Mouse (Mus musculus) forebrain, embryonic 15.5 days (tissue): ENCODE measurements around the gene Dkkl1. TPM values are rescaled to one million over a fixed set of nuclear protein-coding genes. Genes with fewer than 3 reads are reported as not detected.

Source experiments
- ATAC-seq: fragments of 200-750 bp; cut with Nextera tagmentation; replicated peaks from 2 replicates; pipeline ENCODE4 v1.8.0; 2017; ENCODE audit warnings: mild to moderate bottlenecking, moderate TSS enrichment, moderate library complexity
- H3K27ac ChIP-seq: fragments of 300-500 bp; sonication (generic); replicated peaks from 2 replicates; pipeline ENCODE4 v1.5.1; 2015; ENCODE audit warnings: mild to moderate bottlenecking, inconsistent platforms
- H3K27me3 ChIP-seq: fragments of 300-500 bp; sonication (generic); 2 replicates; pipeline ENCODE4 v1.6.1; 2015; ENCODE audit warnings: inconsistent platforms
- H3K36me3 ChIP-seq: fragments of 300-500 bp; sonication (generic); 2 replicates; pipeline ENCODE4 v1.6.1; 2015; ENCODE audit warnings: mild to moderate bottlenecking, inconsistent platforms
- H3K4me1 ChIP-seq: fragments of 300-500 bp; sonication (generic); 2 replicates; pipeline ENCODE4 v1.6.1; 2015; ENCODE audit warnings: inconsistent platforms
- H3K4me2 ChIP-seq: fragments of 300-500 bp; sonication (generic); replicated peaks from 2 replicates; pipeline ENCODE4 v1.6.1; 2015; ENCODE audit warnings: mild to moderate bottlenecking, inconsistent platforms
- H3K4me3 ChIP-seq: fragments of 300-500 bp; sonication (generic); 2 replicates; pipeline ENCODE4 v1.5.1; 2015; ENCODE audit warnings: mild to moderate bottlenecking, inconsistent platforms
- H3K9ac ChIP-seq: fragments of 300-500 bp; sonication (generic); replicated peaks from 2 replicates; pipeline ENCODE4 v1.6.1; 2015; ENCODE audit warnings: mild to moderate bottlenecking, inconsistent platforms
- H3K9me3 ChIP-seq: fragments of 300-500 bp; sonication (generic); 2 replicates; pipeline ENCODE4 v1.6.1; 2016; ENCODE audit warnings: inconsistent platforms
- WGBS: fragments of 180-500 bp; shearing (Covaris S2); methylation state at CpG from one replicate; pipeline ENCODE4 v1.1.7; 2015; ENCODE audit warnings: mixed read lengths; 5-methylcytosine and 5-hydroxymethylcytosine counted together
- polyA plus RNA-seq: library from polyadenylated mRNA; unstranded; fragments of >200 nt; fragmentation: Nextera tagmentation; extraction: Ambion mirVana; gene quantifications from 2 replicates; pipeline ENCODE4 v1.2.1, GENCODE M21; 2015

The Dkkl1 gene
- polyA plus RNA-seq, 1 experiment from 2014 or later = 1.4 TPM

DNA sequence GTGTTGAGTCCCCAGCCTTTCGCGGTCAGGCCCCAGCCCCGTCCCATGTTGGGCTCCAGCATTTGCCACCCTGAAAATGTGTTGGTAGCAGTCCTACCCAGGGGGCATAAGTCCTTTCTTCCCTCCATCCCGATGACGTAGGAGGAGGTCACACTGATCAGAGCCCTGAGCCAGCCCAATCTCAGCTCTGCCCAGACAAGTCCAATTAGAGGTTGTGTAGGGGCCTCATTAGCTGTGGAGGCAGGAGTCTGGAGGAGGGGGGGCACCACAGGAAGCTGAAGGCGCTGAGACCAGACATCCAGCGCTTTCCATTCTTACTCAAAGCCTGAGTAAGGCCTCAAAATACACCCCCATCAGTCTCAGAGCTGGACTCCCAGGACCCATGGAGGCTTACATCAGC, 26.0 kb downstream of the Dkkl1 start:
- no peaks in the 10 kb centered on the region for H3K9me3 ChIP-seq
- H3K4me2 ChIP-seq = no peak overlapping the region
- H3K4me1 ChIP-seq = peaks cover 19% of the 10 kb centered on the region
- H3K4me3 ChIP-seq = no peak overlapping the region
- 43% methylated on average over 7 of the region's 7 CpGs for WGBS
- H3K27me3 ChIP-seq = peaks cover 50% of the 10 kb centered on the region
- H3K36me3 ChIP-seq = no peaks in the 10 kb centered on the region
- no peak overlapping the region for H3K27ac ChIP-seq
- ATAC-seq = no peak
- H3K9ac ChIP-seq = no peak overlapping the region

DNA sequence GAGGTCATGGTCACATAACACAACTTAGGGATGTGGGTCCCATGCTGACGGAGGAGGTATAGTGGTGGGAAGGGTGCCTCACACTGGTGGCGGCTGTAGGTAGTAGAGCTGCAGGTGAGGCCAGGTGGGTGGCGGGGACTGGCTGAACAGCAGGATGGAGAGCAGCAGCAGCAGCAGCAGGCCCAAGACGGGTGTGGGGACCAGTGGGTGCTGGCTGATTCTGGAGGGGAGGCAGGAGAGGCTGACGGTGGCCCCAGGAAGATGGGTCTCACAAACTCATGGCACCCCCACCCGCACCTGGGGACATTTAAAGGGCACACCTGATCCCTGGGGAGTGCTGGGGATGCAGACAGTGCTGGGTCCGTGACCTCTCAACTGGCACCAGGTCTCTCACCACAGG, 28.3 kb downstream of the Dkkl1 start:
- H3K27me3 ChIP-seq = peaks cover 73% of the 10 kb centered on the region
- H3K36me3 ChIP-seq = no peaks in the 10 kb centered on the region
- no peak for ATAC-seq
- no peak overlapping the region for H3K9ac ChIP-seq
- H3K4me2 ChIP-seq = no peak overlapping the region
- H3K27ac ChIP-seq = no peak overlapping the region
- H3K4me1 ChIP-seq = peaks cover 20% of the 10 kb centered on the region
- 71% methylated on average over 7 of the region's 7 CpGs for WGBS
- no peaks in the 10 kb centered on the region for H3K9me3 ChIP-seq
- no peak overlapping the region for H3K4me3 ChIP-seq

DNA sequence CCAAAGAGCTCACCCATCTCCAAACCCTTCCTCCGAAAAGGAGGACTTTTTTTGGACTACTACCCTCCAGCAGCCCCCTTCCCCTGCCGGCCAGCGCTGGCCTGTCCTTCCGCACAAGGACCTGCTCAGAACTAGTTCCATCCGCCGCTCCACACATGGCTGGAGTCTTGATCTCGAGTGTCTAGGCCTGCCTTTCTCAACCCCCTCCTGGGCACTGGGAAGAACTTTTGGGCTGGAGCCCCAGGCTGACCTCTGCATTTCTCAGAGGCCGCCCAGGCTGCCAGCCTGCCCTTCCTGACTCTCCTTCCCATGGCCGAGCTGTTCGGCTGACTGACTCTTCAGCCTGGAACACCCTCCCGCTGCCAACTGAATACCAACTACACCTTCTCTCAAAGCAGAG, 29.3 kb downstream of the Dkkl1 start:
- WGBS = 13% methylated on average over 11 of the region's 11 CpGs
- H3K4me1 ChIP-seq = peaks cover 20% of the 10 kb centered on the region
- H3K9me3 ChIP-seq = no peaks in the 10 kb centered on the region
- peak; percentile 18 for ATAC-seq
- no peak overlapping the region for H3K27ac ChIP-seq
- peak overlapping the region; percentile 46 for H3K4me2 ChIP-seq
- peaks cover 83% of the 10 kb centered on the region for H3K27me3 ChIP-seq
- H3K9ac ChIP-seq = peak overlapping the region; percentile 14
- H3K36me3 ChIP-seq = no peaks in the 10 kb centered on the region
- peak overlapping the region; percentile 31 for H3K4me3 ChIP-seq

DNA sequence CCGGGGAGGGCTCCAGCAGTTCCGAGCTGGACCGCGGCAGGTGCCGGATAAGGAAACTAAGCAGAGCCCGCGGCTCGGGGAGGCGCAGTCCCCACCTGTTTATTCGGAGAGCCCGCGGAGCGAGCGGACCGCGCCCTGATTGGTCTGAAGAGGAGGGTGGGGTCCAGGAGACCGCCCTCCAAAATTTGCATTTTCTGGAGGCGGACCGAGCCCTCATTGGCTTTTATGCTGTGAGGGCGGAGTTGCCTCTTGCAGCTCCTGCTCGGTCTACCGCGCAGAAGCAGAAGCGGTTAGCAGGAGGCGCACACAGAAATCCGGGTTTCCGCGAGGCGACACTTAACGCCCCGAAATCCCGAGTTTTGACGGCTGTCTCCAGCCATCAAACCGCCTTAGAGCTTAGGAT, 29.7 kb downstream of the Dkkl1 start:
- WGBS = under 1% methylated on average over 34 of the region's 34 CpGs
- Histone ChIP-seq H3K36me3 (no peaks in the 10 kb centered on the region), H3K9ac (peak overlapping the region; percentile 14), H3K4me2 (peak overlapping the region; percentile 46), H3K4me3 (peak overlapping the region; percentile 31), H3K27me3 (peaks cover 87% of the 10 kb centered on the region), H3K27ac (no peak overlapping the region), H3K9me3 (no peaks in the 10 kb centered on the region), H3K4me1 (peaks cover 20% of the 10 kb centered on the region)
- ATAC-seq = peak; percentile 91

DNA sequence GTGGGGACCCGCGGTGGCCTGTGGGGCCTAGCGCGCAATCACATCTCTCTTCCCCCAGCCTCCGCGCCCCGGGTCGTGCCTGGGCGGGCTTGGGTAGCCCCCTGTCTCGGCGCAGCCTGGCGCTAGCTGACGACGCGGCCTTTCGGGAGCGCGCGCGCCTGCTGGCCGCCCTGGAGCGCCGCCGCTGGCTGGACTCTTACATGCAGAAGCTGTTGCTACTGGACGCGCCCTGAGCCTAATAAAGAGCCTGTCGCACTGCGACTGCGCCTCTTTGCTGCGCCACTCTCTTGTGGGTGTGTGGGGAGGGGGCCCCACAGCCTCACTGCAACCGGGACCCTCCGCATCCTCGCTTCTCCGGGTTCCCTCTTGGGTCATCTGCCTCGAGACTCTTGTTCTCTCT, 30.4 kb downstream of the Dkkl1 start:
- H3K27me3 ChIP-seq = peaks cover 92% of the 10 kb centered on the region
- 3% methylated on average over 35 of the region's 35 CpGs for WGBS
- H3K4me1 ChIP-seq = peaks cover 21% of the 10 kb centered on the region
- H3K9me3 ChIP-seq = no peaks in the 10 kb centered on the region
- peak overlapping the region; percentile 46 for H3K4me2 ChIP-seq
- no peak overlapping the region for H3K9ac ChIP-seq
- no peaks in the 10 kb centered on the region for H3K36me3 ChIP-seq
- H3K27ac ChIP-seq = no peak overlapping the region
- H3K4me3 ChIP-seq = peak overlapping the region; percentile 31
- ATAC-seq = no peak

DNA sequence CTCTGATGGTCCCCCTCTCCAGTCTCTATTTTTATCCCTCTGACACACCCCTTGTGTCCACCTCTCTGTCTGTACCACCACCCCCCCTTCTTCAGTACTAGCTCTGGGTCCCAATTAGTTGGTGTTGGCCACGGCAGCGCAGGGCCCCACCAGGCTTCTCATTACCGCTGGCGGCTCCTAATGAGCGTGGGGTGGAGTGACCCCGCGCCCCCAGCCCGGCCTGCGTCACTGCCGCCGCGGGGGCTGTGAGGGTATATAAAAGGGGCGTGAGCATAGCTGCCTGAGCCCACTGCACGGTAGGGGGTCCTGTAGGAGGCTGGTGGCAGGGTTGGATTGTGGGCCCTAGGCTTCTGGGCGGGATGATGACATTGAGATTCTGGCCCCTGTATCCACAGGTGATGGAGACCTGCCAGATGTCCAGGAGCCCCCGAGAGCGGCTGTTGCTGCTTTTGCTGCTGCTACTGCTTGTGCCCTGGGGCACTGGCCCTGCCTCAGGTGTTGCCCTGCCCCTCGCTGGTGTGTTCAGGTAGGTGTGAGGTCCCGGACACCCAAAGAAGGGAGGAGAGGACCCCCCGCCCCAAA, 31.0 kb downstream of the Dkkl1 start, which contains the start of gene Pth2:
Gene Pth2 (plus strand): TSS at position 100 of the 582 bp plus-strand sequence.
- H3K4me1 ChIP-seq = peaks cover 27% of the 10 kb centered on the region
- H3K4me2 ChIP-seq = peak within 1 kb of the TSS; percentile 46
- H3K9ac ChIP-seq = no peak within 1 kb of the TSS
- H3K27me3 ChIP-seq = peaks cover 96% of the 10 kb centered on the region
- H3K27ac ChIP-seq = no peak within 1 kb of the TSS
- no peaks in the 10 kb centered on the region for H3K36me3 ChIP-seq
- no peak for ATAC-seq
- 11% methylated on average over 19 of the region's 20 CpGs for WGBS
- peak within 1 kb of the TSS; percentile 31 for H3K4me3 ChIP-seq
- H3K9me3 ChIP-seq = no peaks in the 10 kb centered on the region

DNA sequence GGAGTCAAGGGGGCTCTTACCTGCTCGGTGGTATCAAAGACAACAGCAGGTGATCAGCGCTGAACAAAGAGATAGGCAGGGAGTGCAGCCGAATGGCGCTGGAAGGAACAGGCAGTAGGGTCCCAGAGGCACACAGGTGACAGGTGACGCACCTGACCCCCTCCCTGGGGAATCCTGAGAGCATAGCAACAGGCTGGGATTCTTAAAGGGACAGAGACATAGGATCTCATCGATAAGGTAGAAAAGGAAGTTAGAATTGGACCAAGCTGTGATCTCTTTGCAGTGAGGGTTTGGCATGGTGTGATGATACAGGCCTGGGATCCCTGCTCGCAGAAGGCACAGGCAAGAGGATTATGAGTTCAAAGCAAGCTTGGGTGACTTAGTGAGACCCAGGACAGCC, 32.5 kb downstream of the Dkkl1 start, which contains the start of gene Gfy:
Gene Gfy (minus strand): TSS at position 101 of the 400 bp plus-strand sequence.
- H3K4me3 ChIP-seq = no peak within 1 kb of the TSS
- WGBS = 26% methylated on average over 7 of the region's 7 CpGs

DNA sequence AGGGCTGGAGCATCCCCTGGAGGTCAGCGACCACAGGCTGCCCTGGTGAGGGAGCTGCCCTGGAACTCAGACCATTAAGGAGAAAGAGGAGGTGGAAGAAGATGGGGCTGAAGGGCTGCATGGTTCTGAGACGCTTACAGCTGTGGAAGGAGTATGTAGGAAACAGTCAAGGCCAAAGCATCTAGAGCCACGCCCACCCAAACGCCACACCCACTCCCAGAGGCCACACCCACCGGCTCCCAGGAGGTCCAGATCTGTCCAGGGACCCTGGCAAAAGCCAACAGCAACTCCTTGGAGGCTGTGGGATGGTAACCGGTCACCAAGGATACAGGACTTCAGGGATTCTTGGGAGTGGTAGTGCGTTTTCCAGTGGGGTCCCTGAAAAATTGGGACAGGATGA, 33.4 kb downstream of the Dkkl1 start:
- 26% methylated on average over 7 of the region's 7 CpGs for WGBS
- H3K9ac ChIP-seq = no peak overlapping the region

More for the DNA sequence above, 32.5 kb downstream of the Dkkl1 start, which contains the start of gene Gfy:
- Histone ChIP-seq H3K4me1 (peaks cover 35% of the 10 kb centered on the region), H3K9ac (no peak within 1 kb of the TSS), H3K9me3 (no peaks in the 10 kb centered on the region), H3K4me2 (no peak within 1 kb of the TSS), H3K27me3 (peaks cover 99% of the 10 kb centered on the region), H3K36me3 (no peaks in the 10 kb centered on the region), H3K27ac (no peak within 1 kb of the TSS)
- no peak for ATAC-seq

DNA sequence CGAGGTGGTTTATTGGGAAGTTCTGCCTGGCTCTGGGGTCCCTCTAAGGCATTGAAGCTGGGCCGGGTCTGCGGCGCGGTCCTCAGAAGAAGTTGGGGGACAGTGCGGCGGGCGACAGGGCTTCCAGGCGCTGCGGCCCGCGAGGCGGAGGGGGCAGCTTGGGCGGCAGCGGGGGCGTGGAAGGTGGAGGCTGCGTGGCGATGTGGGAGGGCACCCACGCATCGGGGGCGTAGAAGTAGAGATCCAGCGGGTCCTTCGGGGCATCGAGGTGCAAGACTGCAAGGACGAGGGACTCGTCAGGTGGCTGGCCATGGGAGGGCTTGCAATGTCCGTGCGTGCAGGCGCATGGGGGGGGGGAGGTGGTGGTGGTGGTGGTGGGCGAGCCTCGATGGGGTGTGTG, 35.6 kb downstream of the Dkkl1 start:
- 2% methylated on average over 29 of the region's 31 CpGs for WGBS

More for the DNA sequence above, 33.4 kb downstream of the Dkkl1 start:
- ATAC-seq = no peak
- H3K4me1 ChIP-seq = peaks cover 36% of the 10 kb centered on the region
- no peaks in the 10 kb centered on the region for H3K9me3 ChIP-seq
- H3K36me3 ChIP-seq = no peaks in the 10 kb centered on the region
- no peak overlapping the region for H3K4me2 ChIP-seq
- H3K4me3 ChIP-seq = no peak overlapping the region
- H3K27me3 ChIP-seq = peaks cover 97% of the 10 kb centered on the region
- H3K27ac ChIP-seq = no peak overlapping the region

DNA sequence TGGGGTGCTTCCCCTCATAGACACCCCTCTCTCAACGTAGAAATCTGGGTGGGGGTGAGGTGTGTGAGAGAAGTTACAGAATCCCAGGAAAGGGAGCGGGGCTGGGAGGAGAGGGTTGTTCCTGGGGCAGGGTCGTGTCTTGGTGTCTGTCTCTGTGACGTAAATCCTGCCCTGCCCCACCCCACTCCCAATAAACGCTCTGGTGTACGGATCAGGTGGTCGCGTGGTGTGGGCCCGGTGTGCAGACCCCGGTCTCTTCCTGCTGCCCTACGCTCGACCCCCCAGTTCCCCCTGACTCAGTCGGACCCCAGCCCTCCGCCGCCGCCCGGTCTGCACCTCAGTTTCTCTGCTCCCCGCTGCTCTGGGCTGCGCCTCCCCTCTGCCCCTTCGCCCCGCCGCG, 36.0 kb downstream of the Dkkl1 start:
- Histone ChIP-seq H3K4me2 (peak overlapping the region; percentile 31), H3K36me3 (no peaks in the 10 kb centered on the region), H3K9ac (no peak overlapping the region), H3K4me3 (peak overlapping the region; percentile 15; the same call in 1 of the 2 replicates), H3K4me1 (peaks cover 17% of the 10 kb centered on the region), H3K9me3 (no peaks in the 10 kb centered on the region), H3K27me3 (peaks cover 85% of the 10 kb centered on the region), H3K27ac (no peak overlapping the region)
- no peak for ATAC-seq
- WGBS = under 1% methylated on average over 23 of the region's 23 CpGs

More for the DNA sequence above, 35.6 kb downstream of the Dkkl1 start:
- no peak for ATAC-seq
- H3K4me3 ChIP-seq = peak overlapping the region; percentile 15; the same call in 1 of the 2 replicates
- H3K27me3 ChIP-seq = peaks cover 85% of the 10 kb centered on the region
- H3K9me3 ChIP-seq = no peaks in the 10 kb centered on the region
- H3K9ac ChIP-seq = no peak overlapping the region
- peak overlapping the region; percentile 31 for H3K4me2 ChIP-seq
- H3K4me1 ChIP-seq = peaks cover 21% of the 10 kb centered on the region
- no peaks in the 10 kb centered on the region for H3K36me3 ChIP-seq
- H3K27ac ChIP-seq = no peak overlapping the region

DNA sequence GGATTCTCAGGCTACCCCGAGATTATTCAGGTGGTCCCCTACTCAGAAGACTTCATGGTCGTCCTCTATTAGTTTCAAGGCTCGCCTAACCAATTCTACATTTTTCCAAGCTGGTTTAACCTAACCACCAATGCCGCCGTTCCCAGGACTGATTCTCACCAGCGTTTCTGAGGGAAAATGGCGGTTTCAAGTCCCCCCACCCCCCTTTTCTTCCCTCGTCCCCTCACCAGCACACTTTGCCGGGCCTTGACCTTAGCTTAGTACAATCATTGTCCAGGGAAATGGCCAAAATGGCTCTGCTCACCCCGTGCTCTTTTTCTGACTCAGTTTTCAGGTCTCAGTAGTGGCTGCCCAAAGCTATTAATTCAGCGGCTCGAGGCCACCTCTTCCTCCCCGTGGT, 36.5 kb downstream of the Dkkl1 start:
- 1% methylated on average over 13 of the region's 13 CpGs for WGBS

DNA sequence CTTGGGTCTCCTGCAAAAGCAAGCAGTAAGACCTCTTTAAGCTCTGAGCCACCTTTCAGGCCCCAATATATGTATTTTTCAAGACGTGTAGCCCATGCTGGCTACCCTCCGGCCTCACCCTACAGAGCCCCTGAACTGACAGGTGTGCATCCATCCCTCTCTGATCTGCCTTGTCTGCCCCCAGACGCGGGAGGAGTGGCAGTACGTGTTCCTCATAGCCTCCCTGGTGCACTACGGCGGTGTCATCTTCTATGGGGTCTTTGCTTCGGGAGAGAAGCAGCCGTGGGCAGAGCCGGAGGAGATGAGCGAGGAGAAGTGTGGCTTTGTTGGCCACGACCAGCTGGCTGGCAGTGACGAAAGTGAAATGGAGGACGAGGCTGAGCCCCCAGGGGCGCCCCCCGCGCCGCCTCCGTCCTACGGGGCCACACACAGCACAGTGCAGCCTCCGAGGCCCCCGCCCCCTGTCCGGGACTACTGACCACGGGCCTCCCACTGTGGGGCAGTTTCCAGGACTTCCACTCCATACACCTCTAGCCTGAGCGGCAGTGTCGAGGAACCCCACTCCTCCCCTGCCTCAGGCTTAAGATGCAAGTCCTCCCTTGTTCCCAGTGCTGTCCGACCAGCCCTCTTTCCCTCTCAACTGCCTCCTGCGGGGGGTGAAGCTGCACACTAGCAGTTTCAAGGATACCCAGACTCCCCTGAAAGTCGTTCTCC, 37.2 kb downstream of the Dkkl1 start:
- H3K9me3 ChIP-seq = no peaks in the 10 kb centered on the region
- peaks cover 83% of the 10 kb centered on the region for H3K27me3 ChIP-seq
- H3K4me3 ChIP-seq = 0 out of 2 replicates have a peak overlapping the region, but pooled peaks have one; percentile 8
- H3K4me1 ChIP-seq = peaks cover 15% of the 10 kb centered on the region
- H3K9ac ChIP-seq = no peak overlapping the region
- H3K4me2 ChIP-seq = no peak overlapping the region
- ATAC-seq = no peak
- no peak overlapping the region for H3K27ac ChIP-seq
- no peaks in the 10 kb centered on the region for H3K36me3 ChIP-seq
- WGBS = 3% methylated on average over 28 of the region's 29 CpGs

More for the DNA sequence above, 36.5 kb downstream of the Dkkl1 start:
- no peak overlapping the region for H3K4me2 ChIP-seq
- H3K36me3 ChIP-seq = no peaks in the 10 kb centered on the region
- peaks cover 15% of the 10 kb centered on the region for H3K4me1 ChIP-seq
- H3K4me3 ChIP-seq = no peak overlapping the region
- no peak overlapping the region for H3K27ac ChIP-seq
- no peaks in the 10 kb centered on the region for H3K9me3 ChIP-seq
- ATAC-seq = no peak
- peaks cover 85% of the 10 kb centered on the region for H3K27me3 ChIP-seq
- no peak overlapping the region for H3K9ac ChIP-seq
